12 mouse cellular contexts compared by ENCODE assay signal in the genomic region with DNA sequence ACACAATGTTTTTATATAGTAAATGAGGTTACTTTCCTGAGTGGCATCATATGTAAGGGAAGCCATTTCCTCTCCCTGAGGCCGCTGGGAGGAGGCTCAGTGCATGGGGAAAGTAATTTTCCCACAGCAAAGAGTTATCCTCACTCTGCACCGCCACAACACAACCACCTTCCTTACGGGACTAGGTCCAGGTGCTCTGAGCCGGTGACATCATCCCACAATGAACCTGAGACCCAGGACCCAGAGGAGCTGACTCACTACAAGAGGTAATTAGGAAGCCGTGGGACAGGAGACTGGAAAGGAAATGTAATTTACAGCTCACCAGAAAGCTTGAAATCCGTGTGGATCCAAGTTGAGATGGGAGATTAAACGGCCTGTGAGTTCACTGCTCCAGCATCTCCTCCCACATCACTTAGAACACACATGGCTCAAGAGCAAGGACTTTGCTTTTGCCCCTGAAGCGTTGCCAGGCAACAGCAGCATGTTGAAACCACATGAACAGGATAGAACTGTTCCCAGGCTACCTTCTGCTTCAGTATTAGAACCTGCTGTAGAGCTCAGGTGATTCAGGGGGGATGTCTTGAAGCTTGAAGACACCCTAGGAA.
A peak's percentile ranks its signal among the peaks of the same experiment; 100 is the strongest.
DNase-seq lines count a peak whose midpoint lies in the region; ATAC-seq and TF ChIP-seq lines count a peak whose summit lies in the region.
"Had no signal": no experiment of that assay in that cellular context is flagged by ENCODE, and none has a peak within 500 bp of the region (broad histone marks: within the 10 kb centered on the region; RNA-seq: fewer than 3 reads in every experiment).

No protein-coding gene starts in this region.

- H3K9ac ChIP-seq in lung, postnatal 0 days (replicated peaks; ENCODE audit: low read depth), result no peak overlapping the region
- H3K9ac ChIP-seq in embryonic facial prominence, embryonic 13.5 days, result no peak overlapping the region
- no peak overlapping the region for H3K9ac ChIP-seq in limb, embryonic 14.5 days (ENCODE audit: low read depth, low read length, severe bottlenecking)

- no peaks in the 10 kb centered on the region for H3K36me3 ChIP-seq in lung, postnatal 0 days (ENCODE audit: insufficient read depth, low read length)
- H3K36me3 ChIP-seq in embryonic facial prominence, embryonic 13.5 days, result no peaks in the 10 kb centered on the region
- no peaks in the 10 kb centered on the region for H3K36me3 ChIP-seq in limb, embryonic 14.5 days (ENCODE audit: control insufficient read depth, insufficient read depth, low read length)

- no peak overlapping the region for H3K4me2 ChIP-seq in lung, postnatal 0 days (replicated peaks; ENCODE audit: low read depth, low read length)
- H3K4me2 ChIP-seq in embryonic facial prominence, embryonic 13.5 days, result no peak overlapping the region
- H3K4me2 ChIP-seq in limb, embryonic 14.5 days (replicated peaks; ENCODE audit: low read depth, low read length, severe bottlenecking), result no peak overlapping the region

- no peak for TF ChIP-seq EP300 in lung, postnatal 0 days (IDR thresholded peaks at IDR 0.05)

- 54% methylated on average over 8 of the region's 8 CpGs for WGBS in lung, postnatal 0 days
- WGBS in lung, adult 2 months, result 56% methylated on average over 8 of the region's 8 CpGs
- 37% methylated on average over 8 of the region's 8 CpGs for WGBS in embryonic facial prominence, embryonic 13.5 days
- 31% methylated on average over 8 of the region's 8 CpGs for WGBS in limb, embryonic 14.5 days

- TF ChIP-seq POLR2A in lung, adult 2 months (IDR thresholded peaks at IDR 0.05; ENCODE audit: borderline replicate concordance, extremely low read depth, low read depth, low read length), result no peak
- no peak for TF ChIP-seq POLR2A in limb, embryonic 14.5 days (IDR thresholded peaks at IDR 0.05; ENCODE audit: borderline replicate concordance, extremely low read depth, insufficient read depth, insufficient read length)

- TF ChIP-seq CTCF in lung, postnatal 0 days (IDR thresholded peaks at IDR 0.05), result no peak
- TF ChIP-seq CTCF in lung, adult 2 months (IDR thresholded peaks at IDR 0.05; ENCODE audit: insufficient read depth, low read length), result no peak

- H3K4me3 ChIP-seq in lung, postnatal 0 days (ENCODE audit: low read depth, low read length), result no peak overlapping the region
- H3K4me3 ChIP-seq in lung, adult 2 months (replicated peaks; ENCODE audit: extremely low read depth, low read depth, low read length), result no peak overlapping the region
- no peak overlapping the region for H3K4me3 ChIP-seq in embryonic facial prominence, embryonic 13.5 days
- no peak overlapping the region for H3K4me3 ChIP-seq in limb, embryonic 14.5 days (replicated peaks; ENCODE audit: low read length)
- H3K4me3 ChIP-seq: megakaryocyte, embryonic 14.5 days had no signal

- no peaks in the 10 kb centered on the region for H3K4me1 ChIP-seq in lung, postnatal 0 days (ENCODE audit: insufficient read depth, low read depth, low read length)
- no peaks in the 10 kb centered on the region for H3K4me1 ChIP-seq in lung, adult 2 months (ENCODE audit: control insufficient read depth, insufficient read depth, low read length)
- peaks cover 28% of the 10 kb centered on the region for H3K4me1 ChIP-seq in embryonic facial prominence, embryonic 13.5 days
- H3K4me1 ChIP-seq in limb, embryonic 14.5 days (ENCODE audit: control insufficient read depth, insufficient read depth, low read length), result peaks cover 14% of the 10 kb centered on the region
- H3K4me1 ChIP-seq: megakaryocyte, embryonic 14.5 days had no signal

- DNase-seq in embryo, embryonic 11 days, result peak; percentile 35
- DNase-seq in embryo, embryonic 10 days (ENCODE audit: low spot score), result no peak
- peak; percentile 25 for DNase-seq in lung, postnatal 0 days (ENCODE audit: low spot score)
- DNase-seq in lung, adult 2 months, result no peak
- peak; percentile 58 for DNase-seq in limb, embryonic 14.5 days (ENCODE audit: low spot score)
- no peak for DNase-seq in cerebellum, adult 18-20 months
- DNase-seq: gastrocnemius, postnatal 10 days; heart, postnatal 36 days; layer of hippocampus, adult 9-11 months had no signal

- no peak overlapping the region for H3K27ac ChIP-seq in lung, postnatal 0 days (ENCODE audit: low read length)
- H3K27ac ChIP-seq in embryonic facial prominence, embryonic 13.5 days, result peak overlapping the region; percentile 44; the same call in 1 of the 2 replicates
- H3K27ac ChIP-seq in limb, embryonic 14.5 days (replicated peaks; ENCODE audit: low read depth, low read length), result no peak overlapping the region

- no peaks in the 10 kb centered on the region for H3K27me3 ChIP-seq in lung, postnatal 0 days (replicated peaks; ENCODE audit: insufficient read depth, low read length)
- H3K27me3 ChIP-seq in embryonic facial prominence, embryonic 13.5 days, result no peaks in the 10 kb centered on the region
- no peaks in the 10 kb centered on the region for H3K27me3 ChIP-seq in limb, embryonic 14.5 days (ENCODE audit: control insufficient read depth, insufficient read depth, low read length)
- H3K27me3 ChIP-seq: megakaryocyte, embryonic 14.5 days had no signal

- no peaks in the 10 kb centered on the region for H3K9me3 ChIP-seq in lung, postnatal 0 days (ENCODE audit: low read length)
- no peaks in the 10 kb centered on the region for H3K9me3 ChIP-seq in embryonic facial prominence, embryonic 13.5 days
- H3K9me3 ChIP-seq in limb, embryonic 14.5 days (ENCODE audit: control insufficient read depth, low read length), result no peaks in the 10 kb centered on the region

- 0 out of 2 replicates have a peak, but pooled peaks have one; percentile 38 for ATAC-seq in lung, postnatal 0 days
- ATAC-seq in embryonic facial prominence, embryonic 13.5 days (ENCODE audit: insufficient number of reproducible peaks, insufficient read depth, low FRiP score, low TSS enrichment, low read depth), result no peak
- peak; percentile 87 for ATAC-seq in limb, embryonic 14.5 days (ENCODE audit: low FRiP score, low read depth)
- no peak for ATAC-seq in megakaryocyte progenitor cell, adult 5-6 weeks (replicated peaks; ENCODE audit: poor library complexity)

Comparison
In these comparisons a context has a peak if more than half of its experiments do, and no peak if none do; other contexts are left out.
1. DNase-seq: peak in embryo, embryonic 11 days (single experiment), lung, postnatal 0 days (single experiment) and limb, embryonic 14.5 days (single experiment); none in embryo, embryonic 10 days (single experiment), lung, adult 2 months (single experiment) and cerebellum, adult 18-20 months (0 of 2).
2. ATAC-seq: peak in lung, postnatal 0 days (single experiment) and limb, embryonic 14.5 days (single experiment); none in embryonic facial prominence, embryonic 13.5 days (single experiment) and megakaryocyte progenitor cell, adult 5-6 weeks (single experiment).